Mouse (Mus musculus) A20 (cell line): ENCODE data around the gene Atp5c1.
A peak's percentile ranks its signal among the peaks of the same experiment; 100 is the strongest.

ENCODE experiments used
- DNase-seq: peaks from one replicate; pipeline ENCODE4 v3.0.0-alpha.2; 2011; ENCODE audit warnings: low read depth, low spot score

Atp5c1 gene

GRCm38 (mm10) chr2:10050878-10051277 lies 29.4 kb downstream of the Atp5c1 start:
- DNase-seq = no peak

GRCm38 (mm10) chr2:10049456-10049855 lies 30.9 kb downstream of the Atp5c1 start:
- no peak for DNase-seq

- DNase-seq = peak; percentile 93
Observed at GRCm38 (mm10) chr2:10048461-10048860, 31.8 kb downstream of the Atp5c1 start, which contains the start of gene Taf3. Gene Taf3 (minus strand): TSS chr2:10048596.

- peak; percentile 68 for DNase-seq
Observed at GRCm38 (mm10) chr2:10047758-10048436, 32.4 kb downstream of the Atp5c1 start.

GRCm38 (mm10) chr2:10034976-10035375 lies 45.3 kb downstream of the Atp5c1 start:
- no peak for DNase-seq

- DNase-seq = no peak
Observed at GRCm38 (mm10) chr2:10033684-10034083, 46.6 kb downstream of the Atp5c1 start.

- DNase-seq = no peak
Observed at GRCm38 (mm10) chr2:10029755-10030154, 50.6 kb downstream of the Atp5c1 start.

- no peak for DNase-seq
Observed at GRCm38 (mm10) chr2:10024264-10024663, 56.0 kb downstream of the Atp5c1 start.

GRCm38 (mm10) chr2:10021296-10021695 lies 59.0 kb downstream of the Atp5c1 start:
- no peak for DNase-seq

GRCm38 (mm10) chr2:10014951-10015635 lies 65.2 kb downstream of the Atp5c1 start:
- DNase-seq = no peak

GRCm38 (mm10) chr2:10010263-10010909 lies 69.9 kb downstream of the Atp5c1 start:
- DNase-seq = peak; percentile 67

- DNase-seq = no peak
Observed at GRCm38 (mm10) chr2:10009671-10010254, 70.5 kb downstream of the Atp5c1 start.

- DNase-seq = no peak
Observed at GRCm38 (mm10) chr2:10008593-10008992, 71.7 kb downstream of the Atp5c1 start.
